20 mouse cellular contexts compared by ENCODE assay signal in the genomic region with DNA sequence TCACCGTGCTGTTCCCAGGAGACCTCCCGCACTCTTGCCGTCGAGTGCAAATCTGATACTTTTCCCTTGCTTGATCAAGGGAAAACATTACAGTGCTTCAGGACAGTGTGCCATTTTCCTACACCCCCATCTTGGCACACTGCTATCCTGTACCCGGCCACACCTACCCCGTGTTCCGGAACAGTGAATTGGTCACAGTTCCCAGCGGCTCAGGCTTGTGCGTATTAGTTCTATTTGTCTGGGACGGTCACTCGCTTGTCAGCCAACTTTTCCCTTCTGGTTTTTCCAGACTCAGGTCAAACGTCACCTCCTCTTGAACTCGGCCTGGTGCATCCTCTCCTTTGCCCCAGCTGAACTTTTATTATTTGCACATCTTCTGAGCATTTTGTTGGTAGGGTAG.
"Had no signal": no experiment of that assay in that cellular context is flagged by ENCODE, and none has a peak within 500 bp of the region (broad histone marks: within the 10 kb centered on the region; RNA-seq: fewer than 3 reads in every experiment).

No protein-coding gene starts in this region.

- H3K4me1 ChIP-seq: intestine, embryonic 15.5 days; liver, embryonic 15.5 days; lung, embryonic 15.5 days; midbrain, embryonic 10.5 days; midbrain, embryonic 13.5 days; neural tube, embryonic 13.5 days had no signal

- H3K36me3 ChIP-seq: intestine, embryonic 15.5 days; liver, embryonic 15.5 days; lung, embryonic 15.5 days; midbrain, embryonic 10.5 days; midbrain, embryonic 13.5 days; neural tube, embryonic 13.5 days had no signal

- H3K27me3 ChIP-seq: intestine, embryonic 15.5 days; lung, embryonic 15.5 days; midbrain, embryonic 13.5 days; neural tube, embryonic 13.5 days had no signal

- H3K9me3 ChIP-seq: intestine, embryonic 15.5 days; liver, embryonic 15.5 days; lung, embryonic 15.5 days; midbrain, embryonic 10.5 days; midbrain, embryonic 13.5 days; neural tube, embryonic 13.5 days had no signal

- H3K4me3 ChIP-seq: intestine, embryonic 15.5 days; layer of hippocampus, adult 2 months; left cerebral cortex, adult 2 months; liver, embryonic 15.5 days; lung, embryonic 15.5 days; megakaryocyte, embryonic 14.5 days; midbrain, embryonic 10.5 days; midbrain, embryonic 13.5 days; myocyte; neural tube, embryonic 13.5 days had no signal

- DNase-seq: kidney, adult 11 months; layer of hippocampus, adult 9-11 months; layer of hippocampus, postnatal 36 days; lung, adult 18-20 months; lung, postnatal 10 days; lung, postnatal 36 days; retina, postnatal 1 day; right cerebral cortex, postnatal 25 days; thymus, adult 18-20 months; thymus, postnatal 36 days had no signal
